Mouse (Mus musculus) frontal cortex, postnatal 14 days (tissue): ENCODE data around the gene Tnp2.

Experiments
- DNase-seq, 2 experiments: peaks; one replicate each; pipeline ENCODE4 v3.0.0; 2022; ENCODE audit warnings: low spot score in 2 of 2

The Tnp2 gene

GRCm38 (mm10) chr16:10788866-10789265 lies 406 bp upstream of the Tnp2 start:
- DNase-seq, result no peak

- DNase-seq, result no peak
Observed at GRCm38 (mm10) chr16:10787548-10788058, 857 bp downstream of the Tnp2 start.

- DNase-seq, result no peak
Observed at GRCm38 (mm10) chr16:10786782-10787547, 1.5 kb downstream of the Tnp2 start.

- DNase-seq, result peak; percentile 54 to 75
Observed at GRCm38 (mm10) chr16:10786288-10786687, 2.2 kb downstream of the Tnp2 start.

GRCm38 (mm10) chr16:10785371-10786231 lies 2.9 kb downstream of the Tnp2 start, which contains the start of gene Socs1:
Gene Socs1, minus strand, starts transcription at chr16:10785536.
- DNase-seq, result peak; percentile 60 to 71

GRCm38 (mm10) chr16:10784793-10785370 lies 3.6 kb downstream of the Tnp2 start:
- DNase-seq, result peak; percentile 67 to 82

- DNase-seq, result peak in 1 of 2 experiments; percentile 16
Observed at GRCm38 (mm10) chr16:10783883-10784792, 4.3 kb downstream of the Tnp2 start.

- no peak for DNase-seq
Observed at GRCm38 (mm10) chr16:10783451-10783850, 5.0 kb downstream of the Tnp2 start.

- DNase-seq, result no peak
Observed at GRCm38 (mm10) chr16:10783152-10783434, 5.4 kb downstream of the Tnp2 start.

GRCm38 (mm10) chr16:10782377-10783151 lies 5.9 kb downstream of the Tnp2 start:
- no peak for DNase-seq

- DNase-seq, result no peak
Observed at GRCm38 (mm10) chr16:10781862-10782371, 6.5 kb downstream of the Tnp2 start.

- no peak for DNase-seq
Observed at GRCm38 (mm10) chr16:10780631-10781120, 7.8 kb downstream of the Tnp2 start.

GRCm38 (mm10) chr16:10777579-10778160 lies 10.8 kb downstream of the Tnp2 start:
- no peak for DNase-seq

- DNase-seq, result no peak
Observed at GRCm38 (mm10) chr16:10776322-10776721, 12.1 kb downstream of the Tnp2 start.

- no peak for DNase-seq
Observed at GRCm38 (mm10) chr16:10774726-10775125, 13.7 kb downstream of the Tnp2 start.

GRCm38 (mm10) chr16:10773543-10773942 lies 14.9 kb downstream of the Tnp2 start:
- DNase-seq, result no peak

GRCm38 (mm10) chr16:10771769-10772510 lies 16.5 kb downstream of the Tnp2 start:
- DNase-seq, result no peak

- DNase-seq, result no peak
Observed at GRCm38 (mm10) chr16:10770531-10771325, 17.7 kb downstream of the Tnp2 start.
